Mouse (Mus musculus) limb, embryonic 14.5 days (tissue): ENCODE data around the gene Kif1c. TPM values are rescaled to one million over a fixed set of nuclear protein-coding genes. Genes with fewer than 3 reads are reported as not detected.
"Not testable (repeated sequence)": the region's sequence is repeated elsewhere in the genome, so short reads cannot be mapped to it uniquely, and the experiment has no call there.

Source experiments
- ATAC-seq: fragments of 200-750 bp; cut with Nextera tagmentation; 2 replicates; pipeline ENCODE4 v1.8.0; 2017; ENCODE audit warnings: low read depth, moderate number of reproducible peaks, moderate TSS enrichment; ENCODE audit not compliant: low FRiP score
- DNase-seq: peaks from one replicate; pipeline ENCODE4 v3.0.0-alpha.2; 2015; ENCODE audit warnings: low spot score
- H3K27ac ChIP-seq: fragments of 300-500 bp; sonication (generic); replicated peaks from 2 replicates; pipeline ENCODE4 v1.5.1; 2014; ENCODE audit warnings: low read depth, mild to moderate bottlenecking, low read length, moderate library complexity, mixed read lengths
- H3K27me3 ChIP-seq: fragments of 300-500 bp; sonication (generic); 2 replicates; pipeline ENCODE4 v1.6.1; 2014; ENCODE audit warnings: low read length, mixed read lengths; ENCODE audit not compliant: control insufficient read depth, insufficient read depth
- H3K36me3 ChIP-seq: fragments of 300-500 bp; sonication (generic); 2 replicates; pipeline ENCODE4 v1.6.1; 2014; ENCODE audit warnings: mild to moderate bottlenecking, low read length, moderate library complexity, mixed read lengths; ENCODE audit not compliant: control insufficient read depth, insufficient read depth
- H3K4me1 ChIP-seq: fragments of 300-500 bp; sonication (generic); 2 replicates; pipeline ENCODE4 v1.6.1; 2014; ENCODE audit warnings: antibody characterized with exemption, low read length, mixed read lengths; ENCODE audit not compliant: control insufficient read depth, insufficient read depth
- H3K4me2 ChIP-seq: fragments of 300-500 bp; sonication (generic); replicated peaks from 2 replicates; pipeline ENCODE4 v1.6.1; 2014; ENCODE audit warnings: low read depth, mild to moderate bottlenecking, low read length, moderate library complexity; ENCODE audit not compliant: severe bottlenecking
- H3K4me3 ChIP-seq: fragments of 300-500 bp; sonication (generic); replicated peaks from 2 replicates; pipeline ENCODE4 v1.5.1; 2014; ENCODE audit warnings: low read length
- H3K9ac ChIP-seq: fragments of 300-500 bp; sonication (generic); 2 replicates; pipeline ENCODE4 v1.6.1; 2014; ENCODE audit warnings: mild to moderate bottlenecking, low read depth, low read length, moderate library complexity; ENCODE audit not compliant: severe bottlenecking
- H3K9me3 ChIP-seq: fragments of 300-500 bp; sonication (generic); 2 replicates; pipeline ENCODE4 v1.6.1; 2016; ENCODE audit warnings: low read length; ENCODE audit not compliant: control insufficient read depth
- POLR2A ChIP-seq: fragments of 200-500 bp; IDR thresholded peaks from 2 replicates; pipeline ENCODE4 v1.8.0; 2012; ENCODE audit warnings: inconsistent platforms, mild to moderate bottlenecking, moderate library complexity, borderline replicate concordance; ENCODE audit not compliant: insufficient read depth, insufficient read length; ENCODE audit errors: extremely low read depth
- WGBS: fragments of 180-500 bp; shearing (Covaris S2); extraction: QIAGEN DNeasy Blood & Tissue Kit; methylation state at CpG from one replicate; pipeline ENCODE4 v1.1.7; 2014; 5-methylcytosine and 5-hydroxymethylcytosine counted together
- microRNA-seq: library from miRNA; unstranded; fragments of <30 nt; microRNA quantifications from one replicate; pipeline ENCODE4, GENCODE M21; 2016
- polyA plus RNA-seq, 2 experiments: library from polyadenylated mRNA; depleted of rRNA in 1 of 2; stranded (reverse) in 1 of 2; unstranded in 1 of 2; fragments of >200 nt; fragmentation: Nextera tagmentation in 1 of 2; extraction: Ambion mirVana in 1 of 2; gene quantifications; 2 replicates each; pipeline versions ENCODE4 v1.2.1 to v1.2.3; 2012 to 2014

Gene Kif1c
- polyA plus RNA-seq, 2 experiments = 14.6 to 45.8 TPM

DNA sequence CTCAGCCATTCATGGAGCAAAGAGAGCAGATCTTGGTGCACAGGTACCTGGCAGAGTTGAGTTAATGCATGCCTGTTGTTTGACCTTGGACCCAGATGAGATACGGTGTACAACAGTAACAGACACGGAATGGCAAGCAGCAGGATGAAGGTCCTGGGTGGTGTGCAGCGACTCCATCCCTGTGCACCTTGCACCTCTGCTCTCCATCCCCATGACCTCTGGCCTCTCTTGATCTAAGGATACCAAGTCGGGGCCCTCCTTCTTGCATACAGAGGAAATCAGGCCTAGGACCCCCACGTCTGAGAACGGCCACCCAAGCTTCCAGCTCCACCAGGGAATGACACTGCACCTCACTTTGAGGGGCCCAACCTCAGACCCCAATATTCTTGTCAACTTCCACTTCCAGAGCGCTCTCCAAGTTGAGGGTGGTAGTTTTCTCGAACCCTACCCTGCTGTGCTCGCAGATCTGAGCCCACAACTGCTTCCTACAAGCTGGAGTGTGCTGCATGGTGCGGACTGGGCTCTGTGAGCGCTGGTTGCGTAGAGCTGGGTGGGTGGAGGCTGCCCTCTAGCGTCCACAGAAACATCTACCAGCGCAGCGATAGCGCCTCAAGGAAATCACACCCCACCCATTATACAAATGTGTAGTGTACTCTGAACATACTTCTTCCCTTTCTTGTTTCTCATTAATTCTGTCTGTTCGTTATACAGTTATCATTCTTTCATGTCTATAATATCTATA lies 76.7 kb downstream of the Kif1c start:
- Histone ChIP-seq H3K27me3 (no peaks in the 10 kb centered on the region), H3K36me3 (peaks cover 10% of the 10 kb centered on the region), H3K9me3 (no peaks in the 10 kb centered on the region), H3K27ac (no peak overlapping the region), H3K9ac (no peak overlapping the region), H3K4me2 (no peak overlapping the region), H3K4me3 (no peak overlapping the region), H3K4me1 (no peaks in the 10 kb centered on the region)
- WGBS = 27% methylated on average over 17 of the region's 17 CpGs
- DNase-seq (peak; percentile 58), ATAC-seq (peak; percentile 83)
- TF ChIP-seq POLR2A = no peak

GRCm38 (mm10) chr11:70777634-70778033 lies 77.3 kb downstream of the Kif1c start:
- Histone ChIP-seq H3K9ac (no peak overlapping the region), H3K27ac (no peak overlapping the region), H3K36me3 (peaks cover 4% of the 10 kb centered on the region; the same call in 1 of the 2 replicates), H3K4me1 (no peaks in the 10 kb centered on the region), H3K27me3 (no peaks in the 10 kb centered on the region), H3K4me3 (no peak overlapping the region), H3K4me2 (no peak overlapping the region), H3K9me3 (no peaks in the 10 kb centered on the region)
- DNase-seq (no peak), ATAC-seq (no peak)
- WGBS = 68% methylated on average over 6 of the region's 6 CpGs
- no peak for TF ChIP-seq POLR2A

DNA sequence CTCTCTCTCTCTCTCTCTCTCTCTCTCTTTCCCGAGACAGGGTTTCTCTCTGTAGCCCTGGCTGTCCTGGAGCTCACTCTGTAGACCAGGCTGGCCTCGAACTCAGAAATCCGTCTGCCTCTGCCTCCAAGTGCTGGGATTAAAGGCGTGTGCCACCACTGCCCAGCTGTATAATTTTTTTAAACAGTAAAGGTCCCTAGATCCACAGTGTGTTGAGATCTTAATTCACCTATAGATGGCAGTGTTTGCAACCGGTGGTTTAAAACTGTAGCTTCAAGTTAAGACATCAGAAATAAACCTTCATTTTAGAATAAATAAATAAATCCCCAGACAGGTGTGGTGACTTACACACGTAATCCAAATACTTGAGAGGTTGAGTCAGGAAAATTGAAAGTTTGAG lies 77.7 kb downstream of the Kif1c start:
- H3K4me2 ChIP-seq, H3K36me3 ChIP-seq, H3K27me3 ChIP-seq, H3K27ac ChIP-seq, H3K4me3 ChIP-seq, H3K9ac ChIP-seq, ATAC-seq, H3K9me3 ChIP-seq, H3K4me1 ChIP-seq: not testable (repeated sequence)
- 34% methylated on average over 6 of the region's 6 CpGs for WGBS
- DNase-seq = peak; percentile 74

Small RNA genes lying within 50 kb of the gene (microRNA-seq; reads per million reads assigned to microRNA genes)
- gene Gm22760 (not detected), gene Mir6925 (not detected)

Other genes starting within 250 kb of the Kif1c start
- 27.6 and 32.4 TPM in 2 replicates for gene Med11, start 248.6 kb upstream of the Kif1c start, polyA plus RNA-seq (2012; rRNA removed)
- 44.8 and 47.4 TPM in 2 replicates for gene Med11, start 248.6 kb upstream of the Kif1c start, polyA plus RNA-seq (2014; fragmentation: Nextera tagmentation; extraction: Ambion mirVana)
- gene Zmynd15, start 241.1 kb upstream of the Kif1c start, polyA plus RNA-seq (2012; rRNA removed) = 1.1 and 1.4 TPM in 2 replicates
- gene Zmynd15, start 241.1 kb upstream of the Kif1c start, polyA plus RNA-seq (2014; fragmentation: Nextera tagmentation; extraction: Ambion mirVana) = 0.46 and 0.92 TPM in 2 replicates
- 4.4 and 5.9 TPM in 2 replicates for gene Cxcl16, start 240.6 kb upstream of the Kif1c start, polyA plus RNA-seq (2012; rRNA removed)
- 4.3 and 6.3 TPM in 2 replicates for gene Cxcl16, start 240.6 kb upstream of the Kif1c start, polyA plus RNA-seq (2014; fragmentation: Nextera tagmentation; extraction: Ambion mirVana)
- 0.29 and 0.50 TPM in 2 replicates for gene Tm4sf5, start 195.3 kb upstream of the Kif1c start, polyA plus RNA-seq (2012; rRNA removed)
- 0.33 and 0.95 TPM in 2 replicates for gene Tm4sf5, start 195.3 kb upstream of the Kif1c start, polyA plus RNA-seq (2014; fragmentation: Nextera tagmentation; extraction: Ambion mirVana)
- 0.14 TPM in 1 of 2 replicates, not detected in the other for gene Vmo1, start 185.9 kb upstream of the Kif1c start, polyA plus RNA-seq (2012; rRNA removed)
- 0.30 TPM in 1 of 2 replicates, not detected in the other for gene Vmo1, start 185.9 kb upstream of the Kif1c start, polyA plus RNA-seq (2014; fragmentation: Nextera tagmentation; extraction: Ambion mirVana)
- gene Gltpd2, start 181.4 kb upstream of the Kif1c start, polyA plus RNA-seq (2012; rRNA removed) = 0.24 and 0.36 TPM in 2 replicates
- 0.54 and 0.73 TPM in 2 replicates for gene Gltpd2, start 181.4 kb upstream of the Kif1c start, polyA plus RNA-seq (2014; fragmentation: Nextera tagmentation; extraction: Ambion mirVana)
- 421 and 423 TPM in 2 replicates for gene Psmb6, start 175.2 kb upstream of the Kif1c start, polyA plus RNA-seq (2012; rRNA removed)
- gene Psmb6, start 175.2 kb upstream of the Kif1c start, polyA plus RNA-seq (2014; fragmentation: Nextera tagmentation; extraction: Ambion mirVana) = 755 and 779 TPM in 2 replicates
- gene Gm40193, start 167.6 kb upstream of the Kif1c start, polyA plus RNA-seq (2012; rRNA removed) = 1.2 TPM in 1 of 2 replicates, not detected in the other
- not detected in 2 replicates for gene Gm40193, start 167.6 kb upstream of the Kif1c start, polyA plus RNA-seq (2014; fragmentation: Nextera tagmentation; extraction: Ambion mirVana)
- gene Pld2, start 160.5 kb upstream of the Kif1c start, polyA plus RNA-seq (2012; rRNA removed) = 18.9 and 22.6 TPM in 2 replicates
- gene Pld2, start 160.5 kb upstream of the Kif1c start, polyA plus RNA-seq (2014; fragmentation: Nextera tagmentation; extraction: Ambion mirVana) = 5.8 and 7.5 TPM in 2 replicates
- 91.2 and 114 TPM in 2 replicates for gene Mink1, start 137.7 kb upstream of the Kif1c start, polyA plus RNA-seq (2012; rRNA removed)
- 19.8 and 23.0 TPM in 2 replicates for gene Mink1, start 137.7 kb upstream of the Kif1c start, polyA plus RNA-seq (2014; fragmentation: Nextera tagmentation; extraction: Ambion mirVana)
- gene 4930544D05Rik, start 84.7 kb upstream of the Kif1c start, polyA plus RNA-seq (2012; rRNA removed) = not detected in 2 replicates
- not detected in 2 replicates for gene 4930544D05Rik, start 84.7 kb upstream of the Kif1c start, polyA plus RNA-seq (2014; fragmentation: Nextera tagmentation; extraction: Ambion mirVana)
- 0.13 and 0.20 TPM in 2 replicates for gene Chrne, start 81.3 kb upstream of the Kif1c start, polyA plus RNA-seq (2012; rRNA removed)
- 0.43 TPM in 1 of 2 replicates, not detected in the other for gene Chrne, start 81.3 kb upstream of the Kif1c start, polyA plus RNA-seq (2014; fragmentation: Nextera tagmentation; extraction: Ambion mirVana)
- 0.47 and 0.69 TPM in 2 replicates for gene Gp1ba, start 61.4 kb upstream of the Kif1c start, polyA plus RNA-seq (2012; rRNA removed)
- gene Gp1ba, start 61.4 kb upstream of the Kif1c start, polyA plus RNA-seq (2014; fragmentation: Nextera tagmentation; extraction: Ambion mirVana) = 0.48 and 0.56 TPM in 2 replicates
- 96.3 and 110 TPM in 2 replicates for gene Rnf167, start 53.3 kb upstream of the Kif1c start, polyA plus RNA-seq (2012; rRNA removed)
- 109 and 119 TPM in 2 replicates for gene Rnf167, start 53.3 kb upstream of the Kif1c start, polyA plus RNA-seq (2014; fragmentation: Nextera tagmentation; extraction: Ambion mirVana)
- gene Slc25a11, start 53.1 kb upstream of the Kif1c start, polyA plus RNA-seq (2012; rRNA removed) = 134 and 150 TPM in 2 replicates
- gene Slc25a11, start 53.1 kb upstream of the Kif1c start, polyA plus RNA-seq (2014; fragmentation: Nextera tagmentation; extraction: Ambion mirVana) = 159 and 163 TPM in 2 replicates
- gene Pfn1, start 45.9 kb upstream of the Kif1c start, polyA plus RNA-seq (2012; rRNA removed) = 946 and 1,024 TPM in 2 replicates
- gene Pfn1, start 45.9 kb upstream of the Kif1c start, polyA plus RNA-seq (2014; fragmentation: Nextera tagmentation; extraction: Ambion mirVana) = 1,646 and 1,675 TPM in 2 replicates
- gene Eno3, start 43.3 kb upstream of the Kif1c start, polyA plus RNA-seq (2012; rRNA removed) = 75.3 and 84.6 TPM in 2 replicates
- gene Eno3, start 43.3 kb upstream of the Kif1c start, polyA plus RNA-seq (2014; fragmentation: Nextera tagmentation; extraction: Ambion mirVana) = 60.3 and 89.9 TPM in 2 replicates
- 63.3 and 93.7 TPM in 2 replicates for gene Spag7, start 31.1 kb upstream of the Kif1c start, polyA plus RNA-seq (2012; rRNA removed)
- gene Spag7, start 31.1 kb upstream of the Kif1c start, polyA plus RNA-seq (2014; fragmentation: Nextera tagmentation; extraction: Ambion mirVana) = 97.0 and 98.1 TPM in 2 replicates
- gene Camta2, start 12.4 kb upstream of the Kif1c start, polyA plus RNA-seq (2012; rRNA removed) = 20.3 and 26.6 TPM in 2 replicates
- 14.4 and 16.6 TPM in 2 replicates for gene Camta2, start 12.4 kb upstream of the Kif1c start, polyA plus RNA-seq (2014; fragmentation: Nextera tagmentation; extraction: Ambion mirVana)
- 1.3 TPM in 2 replicates for gene Inca1, start 393 bp upstream of the Kif1c start, polyA plus RNA-seq (2012; rRNA removed)
- gene Inca1, start 393 bp upstream of the Kif1c start, polyA plus RNA-seq (2014; fragmentation: Nextera tagmentation; extraction: Ambion mirVana) = 0.81 and 0.93 TPM in 2 replicates
- gene Zfp3, start 63.7 kb downstream of the Kif1c start, polyA plus RNA-seq (2012; rRNA removed) = 2.5 and 4.4 TPM in 2 replicates
- 5.9 and 7.3 TPM in 2 replicates for gene Zfp3, start 63.7 kb downstream of the Kif1c start, polyA plus RNA-seq (2014; fragmentation: Nextera tagmentation; extraction: Ambion mirVana)
- gene Scimp, start 112.0 kb downstream of the Kif1c start, polyA plus RNA-seq (2012; rRNA removed) = 0.05 and 0.13 TPM in 2 replicates
- 0.40 and 0.62 TPM in 2 replicates for gene Scimp, start 112.0 kb downstream of the Kif1c start, polyA plus RNA-seq (2014; fragmentation: Nextera tagmentation; extraction: Ambion mirVana)
- gene Rabep1, start 144.2 kb downstream of the Kif1c start, polyA plus RNA-seq (2012; rRNA removed) = 8.3 and 11.0 TPM in 2 replicates
- 29.5 and 33.3 TPM in 2 replicates for gene Rabep1, start 144.2 kb downstream of the Kif1c start, polyA plus RNA-seq (2014; fragmentation: Nextera tagmentation; extraction: Ambion mirVana)